Mouse (Mus musculus): ENCODE results near the gene Rnf6. TPM values are rescaled to one million over a fixed set of nuclear protein-coding genes. Genes with fewer than 3 reads are reported as not detected.

Gene Rnf6
- polyA plus RNA-seq, 1 experiment: 14.7 TPM

DNA sequence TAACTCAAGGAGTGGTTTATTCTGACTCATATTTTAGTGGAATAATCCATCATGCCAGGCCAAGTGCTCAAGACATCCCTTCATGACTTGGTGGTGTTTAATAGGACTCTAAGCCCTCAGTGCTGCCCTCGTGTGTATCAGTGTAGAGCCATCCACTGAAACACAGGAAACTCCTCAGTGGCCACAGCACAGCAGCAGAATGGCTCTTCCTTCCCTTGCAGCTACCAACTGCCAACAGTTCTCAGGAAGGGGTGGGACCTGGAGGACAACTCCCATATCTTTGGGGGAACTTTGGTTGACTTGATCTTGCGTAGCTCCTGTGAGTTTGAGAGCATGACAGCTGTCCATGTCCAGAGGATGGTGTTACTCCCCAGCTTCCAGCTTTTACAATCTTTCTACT lies 17.4 kb downstream of the Rnf6 start:
- TF ChIP-seq FOSL1 (IDR thresholded peaks at IDR 0.05; ENCODE audit: insufficient read depth, low read length, poor library complexity, severe bottlenecking) (no peak), CEBPB (IDR thresholded peaks at IDR 0.05; ENCODE audit: low read depth) (no peak), USF1 (IDR thresholded peaks at IDR 0.05; ENCODE audit: low read depth) (no peak), MYOG (IDR thresholded peaks at IDR 0.05; ENCODE audit: control insufficient read depth, extremely low read depth, insufficient read length) (no peak), MYOD1 (IDR thresholded peaks at IDR 0.05; ENCODE audit: control insufficient read depth, insufficient read length, low read depth) (no peak), CTCF (IDR thresholded peaks at IDR 0.05; ENCODE audit: control insufficient read depth, insufficient read depth, insufficient read length) (no peak), MAX (IDR thresholded peaks at IDR 0.05) (no peak)
- H3K36me3 ChIP-seq (ENCODE audit: control insufficient read depth, insufficient read depth): peaks cover 33% of the 10 kb centered on the region

DNA sequence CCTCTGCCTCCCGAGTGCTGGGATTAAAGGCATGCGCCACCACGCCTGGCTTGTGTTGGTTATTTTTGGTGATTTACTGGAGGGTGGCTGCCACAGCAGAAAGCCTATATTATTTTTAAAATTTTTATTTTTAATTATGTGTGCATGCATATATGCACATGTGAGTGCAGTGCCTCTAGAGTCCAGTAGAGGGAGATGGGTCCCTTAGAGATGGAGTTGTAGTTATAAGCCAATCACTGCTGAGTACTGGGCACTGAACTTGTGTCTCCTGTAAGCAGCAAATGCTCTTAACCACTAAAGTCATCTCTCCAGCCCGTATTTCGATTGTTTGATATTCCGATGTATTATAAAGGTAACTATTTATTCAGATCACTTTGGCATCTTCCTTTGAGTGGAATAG lies 20.8 kb downstream of the Rnf6 start:
- H3K4me3 ChIP-seq (ENCODE audit: insufficient read depth, poor library complexity, severe bottlenecking): no peak overlapping the region
- H3K79me2 ChIP-seq (ENCODE audit: control insufficient read depth, insufficient read depth): no peaks in the 10 kb centered on the region
- no peaks in the 10 kb centered on the region for H3K79me3 ChIP-seq (ENCODE audit: low read depth)
- TF ChIP-seq MAX (IDR thresholded peaks at IDR 0.05) (no peak), CTCF (IDR thresholded peaks at IDR 0.05; ENCODE audit: control insufficient read depth, insufficient read depth, insufficient read length) (no peak), FOSL1 (IDR thresholded peaks at IDR 0.05; ENCODE audit: insufficient read depth, low read length, poor library complexity, severe bottlenecking) (no peak), CEBPB (IDR thresholded peaks at IDR 0.05; ENCODE audit: low read depth) (no peak), MYOD1 (IDR thresholded peaks at IDR 0.05; ENCODE audit: control insufficient read depth, insufficient read length, low read depth) (no peak), USF1 (IDR thresholded peaks at IDR 0.05; ENCODE audit: low read depth) (no peak), MYOG (IDR thresholded peaks at IDR 0.05; ENCODE audit: control insufficient read depth, extremely low read depth, insufficient read length) (no peak)
- no peak overlapping the region for H3ac ChIP-seq (ENCODE audit: control insufficient read depth, insufficient read length, low read depth)
- H3K36me3 ChIP-seq (ENCODE audit: control insufficient read depth, insufficient read depth): peaks cover 4% of the 10 kb centered on the region
- no peaks in the 10 kb centered on the region for H3K27me3 ChIP-seq (ENCODE audit: control insufficient read depth, insufficient read depth, insufficient read length)

More for the DNA sequence above, 17.4 kb downstream of the Rnf6 start:
- no peaks in the 10 kb centered on the region for H3K79me2 ChIP-seq (ENCODE audit: control insufficient read depth, insufficient read depth)
- H3K27me3 ChIP-seq (ENCODE audit: control insufficient read depth, insufficient read depth, insufficient read length): no peaks in the 10 kb centered on the region
- H3ac ChIP-seq (ENCODE audit: control insufficient read depth, insufficient read length, low read depth): no peak overlapping the region
- no peaks in the 10 kb centered on the region for H3K79me3 ChIP-seq (ENCODE audit: low read depth)
- H3K4me3 ChIP-seq (ENCODE audit: insufficient read depth, poor library complexity, severe bottlenecking): no peak overlapping the region

DNA sequence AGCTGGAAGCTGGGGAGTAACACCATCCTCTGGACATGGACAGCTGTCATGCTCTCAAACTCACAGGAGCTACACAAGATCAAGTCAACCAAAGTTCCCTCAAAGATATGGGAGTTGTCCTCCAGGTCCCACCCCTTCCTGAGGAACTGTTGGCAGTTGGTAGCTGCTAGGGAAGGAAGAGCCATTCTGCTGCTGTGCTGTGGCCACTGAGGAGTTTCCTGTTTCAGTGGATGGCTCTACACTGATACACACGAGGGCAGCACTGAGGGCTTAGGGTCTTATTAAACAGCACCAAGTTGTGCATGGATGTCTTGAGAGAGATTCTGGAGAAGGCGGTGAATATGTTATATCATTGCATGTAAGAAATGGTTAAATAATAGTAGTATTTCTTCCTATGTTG lies 21.8 kb downstream of the Rnf6 start:
- no peaks in the 10 kb centered on the region for H3K36me3 ChIP-seq (ENCODE audit: control insufficient read depth, insufficient read depth)
- H3K4me3 ChIP-seq (ENCODE audit: insufficient read depth, poor library complexity, severe bottlenecking): no peak overlapping the region
- no peaks in the 10 kb centered on the region for H3K27me3 ChIP-seq (ENCODE audit: control insufficient read depth, insufficient read depth, insufficient read length)
- no peaks in the 10 kb centered on the region for H3K79me2 ChIP-seq (ENCODE audit: control insufficient read depth, insufficient read depth)
- TF ChIP-seq MYOG (IDR thresholded peaks at IDR 0.05; ENCODE audit: control insufficient read depth, extremely low read depth, insufficient read length): no peak
- TF ChIP-seq CEBPB (IDR thresholded peaks at IDR 0.05; ENCODE audit: low read depth): no peak
- no peak for TF ChIP-seq USF1 (IDR thresholded peaks at IDR 0.05; ENCODE audit: low read depth)
- TF ChIP-seq MYOD1 (IDR thresholded peaks at IDR 0.05; ENCODE audit: control insufficient read depth, insufficient read length, low read depth): no peak
- TF ChIP-seq CTCF (IDR thresholded peaks at IDR 0.05; ENCODE audit: control insufficient read depth, insufficient read depth, insufficient read length): no peak
- no peak for TF ChIP-seq FOSL1 (IDR thresholded peaks at IDR 0.05; ENCODE audit: insufficient read depth, low read length, poor library complexity, severe bottlenecking)
- no peak for TF ChIP-seq MAX (IDR thresholded peaks at IDR 0.05)
- H3ac ChIP-seq (ENCODE audit: control insufficient read depth, insufficient read length, low read depth): no peak overlapping the region
- no peaks in the 10 kb centered on the region for H3K79me3 ChIP-seq (ENCODE audit: low read depth)

DNA sequence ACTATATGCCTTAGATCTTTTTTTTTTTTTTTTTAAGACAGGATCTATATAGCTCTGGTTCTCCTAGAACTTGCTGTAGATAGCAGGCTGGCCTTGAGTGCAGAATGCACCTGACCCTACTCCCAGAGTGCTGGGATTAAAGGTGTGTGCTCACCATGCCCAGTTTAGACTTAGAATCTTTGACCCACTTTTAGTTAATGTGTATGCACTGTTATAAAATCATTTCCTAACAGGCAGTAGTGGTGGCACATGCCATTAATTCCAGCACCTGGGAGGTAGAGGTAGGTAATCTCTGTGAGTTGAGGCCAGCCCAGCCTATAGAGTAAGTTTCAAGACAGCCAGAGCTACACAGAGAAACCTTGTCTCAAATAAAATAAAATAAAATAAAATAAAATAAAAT lies 22.3 kb downstream of the Rnf6 start:
- Histone ChIP-seq H3K36me3 (ENCODE audit: control insufficient read depth, insufficient read depth) (no peaks in the 10 kb centered on the region), H3ac (ENCODE audit: control insufficient read depth, insufficient read length, low read depth) (no peak overlapping the region), H3K4me3 (ENCODE audit: insufficient read depth, poor library complexity, severe bottlenecking) (no peak overlapping the region), H3K79me3 (ENCODE audit: low read depth) (no peaks in the 10 kb centered on the region), H3K79me2 (ENCODE audit: control insufficient read depth, insufficient read depth) (no peaks in the 10 kb centered on the region), H3K27me3 (ENCODE audit: control insufficient read depth, insufficient read depth, insufficient read length) (no peaks in the 10 kb centered on the region)
- TF ChIP-seq MAX (IDR thresholded peaks at IDR 0.05): no peak
- TF ChIP-seq MYOG (IDR thresholded peaks at IDR 0.05; ENCODE audit: control insufficient read depth, extremely low read depth, insufficient read length): no peak
- no peak for TF ChIP-seq CTCF (IDR thresholded peaks at IDR 0.05; ENCODE audit: control insufficient read depth, insufficient read depth, insufficient read length)
- TF ChIP-seq USF1 (IDR thresholded peaks at IDR 0.05; ENCODE audit: low read depth): no peak
- no peak for TF ChIP-seq CEBPB (IDR thresholded peaks at IDR 0.05; ENCODE audit: low read depth)

DNA sequence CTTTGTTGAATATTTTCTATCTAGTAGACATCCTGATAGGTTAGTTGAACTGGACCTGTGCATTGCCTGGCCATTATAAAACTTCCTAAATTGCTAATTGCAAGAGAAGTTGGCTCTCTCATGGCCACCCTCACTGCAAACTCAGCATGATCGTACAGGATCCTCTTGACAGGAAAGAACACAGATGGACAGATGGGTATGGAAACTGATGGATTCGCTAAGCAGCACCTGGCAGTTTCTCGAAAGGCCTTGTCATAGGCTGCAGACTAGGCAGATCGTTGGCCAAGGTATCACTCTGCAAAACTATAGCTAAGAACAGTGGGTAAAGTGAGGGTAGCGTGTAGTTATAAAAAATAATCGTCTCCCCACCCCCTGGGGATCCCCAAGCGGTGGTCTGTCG lies 28.0 kb downstream of the Rnf6 start:
- no peaks in the 10 kb centered on the region for H3K36me3 ChIP-seq (ENCODE audit: control insufficient read depth, insufficient read depth)
- H3ac ChIP-seq (ENCODE audit: control insufficient read depth, insufficient read length, low read depth): no peak overlapping the region
- TF ChIP-seq CEBPB (IDR thresholded peaks at IDR 0.05; ENCODE audit: low read depth) (no peak), MAX (IDR thresholded peaks at IDR 0.05) (no peak), FOSL1 (IDR thresholded peaks at IDR 0.05; ENCODE audit: insufficient read depth, low read length, poor library complexity, severe bottlenecking) (no peak), MYOG (IDR thresholded peaks at IDR 0.05; ENCODE audit: control insufficient read depth, extremely low read depth, insufficient read length) (no peak), CTCF (IDR thresholded peaks at IDR 0.05; ENCODE audit: control insufficient read depth, insufficient read depth, insufficient read length) (no peak), MYOD1 (IDR thresholded peaks at IDR 0.05; ENCODE audit: control insufficient read depth, insufficient read length, low read depth) (no peak)
- no peaks in the 10 kb centered on the region for H3K79me2 ChIP-seq (ENCODE audit: control insufficient read depth, insufficient read depth)
- H3K79me3 ChIP-seq (ENCODE audit: low read depth): no peaks in the 10 kb centered on the region
- no peak overlapping the region for H3K4me3 ChIP-seq (ENCODE audit: insufficient read depth, poor library complexity, severe bottlenecking)
- H3K27me3 ChIP-seq (ENCODE audit: control insufficient read depth, insufficient read depth, insufficient read length): no peaks in the 10 kb centered on the region

All from C2C12 (cell line).